Mouse (Mus musculus) midbrain, embryonic 11.5 days (tissue): ENCODE measurements around the gene Rpl9-ps6. TPM values are rescaled to one million over a fixed set of nuclear protein-coding genes. Genes with fewer than 3 reads are reported as not detected.
A peak's percentile ranks its signal among the peaks of the same experiment; 100 is the strongest.
"Not testable (repeated sequence)": the region's sequence is repeated elsewhere in the genome, so short reads cannot be mapped to it uniquely, and the experiment has no call there.

Source experiments
- ATAC-seq: fragments of 200-750 bp; cut with Nextera tagmentation; 2 replicates; pipeline ENCODE4 v1.8.0; 2017; ENCODE audit warnings: moderate TSS enrichment, moderate library complexity; ENCODE audit not compliant: low FRiP score
- DNase-seq: peaks from one replicate; pipeline ENCODE4 v3.0.0; 2015; ENCODE audit warnings: low spot score; ENCODE audit errors: missing footprints
- H3K27ac ChIP-seq: fragments of 300-500 bp; sonication (generic); 2 replicates; pipeline ENCODE4 v1.5.1; 2014; ENCODE audit warnings: low read depth, low read length
- H3K27me3 ChIP-seq: fragments of 300-500 bp; sonication (generic); 2 replicates; pipeline ENCODE4 v1.6.1; 2014; ENCODE audit warnings: mild to moderate bottlenecking, low read length, moderate library complexity, mixed read lengths; ENCODE audit not compliant: control insufficient read depth, insufficient read depth
- H3K36me3 ChIP-seq: fragments of 300-500 bp; sonication (generic); 2 replicates; pipeline ENCODE4 v1.6.1; 2014; ENCODE audit warnings: mild to moderate bottlenecking, low read length, moderate library complexity, mixed read lengths; ENCODE audit not compliant: control insufficient read depth, insufficient read depth
- H3K4me1 ChIP-seq: fragments of 300-500 bp; sonication (generic); 2 replicates; pipeline ENCODE4 v1.6.1; 2014; ENCODE audit warnings: low read length; ENCODE audit not compliant: control insufficient read depth, insufficient read depth
- H3K4me2 ChIP-seq: fragments of 300-500 bp; sonication (generic); 2 replicates; pipeline ENCODE4 v1.6.1; 2014; ENCODE audit warnings: mild to moderate bottlenecking, moderate library complexity
- H3K4me3 ChIP-seq: fragments of 300-500 bp; sonication (generic); 2 replicates; pipeline ENCODE4 v1.5.1; 2014; ENCODE audit warnings: low read depth, low read length
- H3K9ac ChIP-seq: fragments of 300-500 bp; sonication (generic); 2 replicates; pipeline ENCODE4 v1.6.1; 2014; ENCODE audit warnings: low read length
- H3K9me3 ChIP-seq: fragments of 300-500 bp; sonication (generic); 2 replicates; pipeline ENCODE4 v1.6.1; 2016; ENCODE audit warnings: low read length; ENCODE audit not compliant: control insufficient read depth
- WGBS: fragments of 180-500 bp; shearing (Covaris S2); extraction: QIAGEN DNeasy Blood & Tissue Kit; methylation state at CpG from one replicate; pipeline ENCODE4 v1.1.7; 2014; 5-methylcytosine and 5-hydroxymethylcytosine counted together
- polyA plus RNA-seq: library from polyadenylated mRNA; unstranded; fragments of >200 nt; fragmentation: Nextera tagmentation; extraction: Ambion mirVana; gene quantifications from 2 replicates; pipeline ENCODE4 v1.2.1, GENCODE M21; 2014

The Rpl9-ps6 gene
- polyA plus RNA-seq, 1 experiment from 2014 or later: 81.3 TPM

DNA sequence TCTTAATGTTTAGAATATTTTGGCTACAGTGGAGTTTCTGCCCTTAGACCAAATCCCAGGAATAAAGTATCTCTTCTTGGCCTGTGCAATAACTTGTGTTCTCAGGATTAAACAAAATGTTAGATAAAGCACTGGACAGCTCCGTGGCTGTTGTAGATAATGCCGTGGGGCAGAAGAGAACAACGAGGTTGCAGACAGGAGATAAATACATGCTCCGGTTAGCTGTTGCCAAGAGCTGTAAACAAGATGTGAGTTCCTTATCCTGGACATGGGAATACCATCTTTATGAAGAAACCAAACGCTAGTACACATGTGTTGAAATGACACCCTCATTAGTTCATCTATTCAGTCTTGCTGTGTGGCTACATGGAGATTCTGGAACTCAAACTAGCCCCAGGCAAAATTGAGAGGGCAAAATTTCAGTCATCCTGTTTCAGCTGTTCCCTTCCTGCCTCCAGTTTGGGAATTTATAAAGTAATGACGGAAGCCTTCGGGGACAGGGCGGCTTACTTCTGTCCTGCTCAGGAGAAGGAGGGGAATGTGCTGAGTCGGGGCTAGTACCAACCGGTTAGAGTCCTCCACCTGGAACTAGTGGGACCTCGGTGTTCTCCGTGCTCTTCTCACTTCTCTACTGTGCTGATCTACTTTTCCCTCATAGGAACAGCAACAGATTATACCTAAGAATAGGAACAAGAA, 9.8 kb upstream of the Rpl9-ps6 start:
- Histone ChIP-seq H3K36me3 (no peaks in the 10 kb centered on the region), H3K9me3 (no peaks in the 10 kb centered on the region), H3K27ac (no peak overlapping the region), H3K9ac (no peak overlapping the region), H3K4me1 (no peaks in the 10 kb centered on the region), H3K4me3 (no peak overlapping the region), H3K4me2 (no peak overlapping the region), H3K27me3 (no peaks in the 10 kb centered on the region)
- WGBS: 84% methylated on average over 12 of the region's 12 CpGs
- ATAC-seq (no peak), DNase-seq (no peak)

DNA sequence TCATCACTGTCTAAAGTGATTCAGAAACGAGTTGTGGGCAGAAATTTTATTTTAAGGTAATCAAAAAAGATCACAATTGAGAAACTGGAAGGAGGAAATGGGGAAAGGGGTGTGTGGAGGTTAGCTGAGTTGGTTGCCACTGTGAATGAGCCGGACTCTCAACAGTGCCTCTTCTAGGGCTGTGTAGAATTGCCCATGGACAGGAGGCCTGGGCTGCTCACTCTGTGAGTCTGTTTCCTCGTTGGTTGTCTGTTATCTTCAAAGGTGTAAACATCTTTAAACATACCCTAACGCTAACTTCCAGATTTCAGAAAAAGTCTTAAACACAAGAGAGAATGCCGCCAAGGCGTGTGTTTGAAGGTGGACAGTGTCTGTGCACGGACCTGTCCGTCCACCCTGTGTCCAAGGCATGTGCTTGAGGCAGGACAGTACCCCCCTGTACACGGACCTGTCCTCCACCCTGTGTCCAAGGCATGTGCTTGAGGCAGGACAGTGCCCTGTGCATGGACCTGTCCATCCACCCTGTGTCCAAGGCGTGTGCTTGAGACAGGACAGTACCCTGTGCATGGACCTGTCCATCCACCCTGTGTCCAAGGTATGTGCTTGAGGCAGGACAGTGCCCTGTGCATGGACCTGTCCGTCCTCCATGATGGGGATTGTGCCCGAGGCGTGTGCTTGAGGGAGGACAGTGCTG, 4.3 kb upstream of the Rpl9-ps6 start:
- Histone ChIP-seq H3K9ac (no peak overlapping the region), H3K9me3 (no peaks in the 10 kb centered on the region), H3K27ac (no peak overlapping the region), H3K4me3 (no peak overlapping the region), H3K4me1 (no peaks in the 10 kb centered on the region), H3K36me3 (no peaks in the 10 kb centered on the region), H3K4me2 (no peak overlapping the region), H3K27me3 (no peaks in the 10 kb centered on the region)
- peak; percentile 33; the same call in 1 of the 2 replicates for ATAC-seq
- no peak for DNase-seq
- 89% methylated on average over 13 of the region's 13 CpGs for WGBS

DNA sequence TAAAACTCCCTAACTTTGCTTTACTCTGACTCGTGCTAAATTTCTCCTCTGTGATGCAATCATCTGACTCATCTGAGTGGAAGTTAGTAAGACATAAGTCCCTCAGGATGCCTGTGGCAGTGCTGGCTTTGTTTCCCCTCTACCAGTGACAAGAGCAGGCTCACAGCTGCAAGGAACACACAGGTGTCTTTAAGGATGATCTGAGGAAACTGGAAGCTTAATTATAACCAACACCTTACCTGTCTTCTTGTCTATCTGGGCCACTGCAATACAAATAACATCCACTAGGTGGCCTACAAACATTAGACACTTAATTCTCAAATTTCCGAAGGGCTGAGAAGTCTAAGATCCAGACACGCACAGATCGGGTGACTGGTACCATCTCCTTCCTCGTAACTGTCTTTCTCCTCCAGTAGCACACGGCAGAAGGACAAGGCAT, 3.7 kb upstream of the Rpl9-ps6 start:
- Histone ChIP-seq H3K27me3 (no peaks in the 10 kb centered on the region), H3K27ac (no peak overlapping the region), H3K9me3 (no peaks in the 10 kb centered on the region), H3K9ac (no peak overlapping the region), H3K36me3 (no peaks in the 10 kb centered on the region), H3K4me2 (no peak overlapping the region), H3K4me3 (no peak overlapping the region), H3K4me1 (no peaks in the 10 kb centered on the region)
- no peak for ATAC-seq
- 49% methylated on average over 6 of the region's 6 CpGs for WGBS
- peak; percentile 91 for DNase-seq

DNA sequence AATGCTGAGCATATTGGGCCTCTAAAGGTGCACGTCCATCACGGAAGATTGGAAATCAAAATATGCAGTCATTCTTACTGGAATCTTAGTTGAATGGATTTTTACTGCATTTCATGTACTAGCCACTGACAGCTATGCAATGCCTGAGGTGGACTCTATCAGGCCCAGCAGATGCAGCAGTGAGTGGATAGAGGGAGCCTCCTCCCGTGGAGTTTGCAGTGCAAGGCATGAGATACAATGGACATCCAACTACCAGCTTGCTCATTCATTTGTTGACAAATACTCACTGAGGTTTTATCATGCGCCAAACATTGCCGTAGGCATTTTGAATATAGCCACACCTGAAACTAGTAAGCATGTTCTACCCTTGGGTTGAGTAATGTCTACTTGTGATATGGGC, 947 bp upstream of the Rpl9-ps6 start:
- DNase-seq (no peak), ATAC-seq (no peak)
- H3K4me2 ChIP-seq: no peak overlapping the region
- H3K36me3 ChIP-seq: no peaks in the 10 kb centered on the region
- 91% methylated on average over 5 of the region's 5 CpGs for WGBS
- no peaks in the 10 kb centered on the region for H3K9me3 ChIP-seq
- H3K9ac ChIP-seq: no peak overlapping the region
- H3K27me3 ChIP-seq: no peaks in the 10 kb centered on the region
- no peaks in the 10 kb centered on the region for H3K4me1 ChIP-seq
- no peak overlapping the region for H3K4me3 ChIP-seq
- H3K27ac ChIP-seq: no peak overlapping the region

DNA sequence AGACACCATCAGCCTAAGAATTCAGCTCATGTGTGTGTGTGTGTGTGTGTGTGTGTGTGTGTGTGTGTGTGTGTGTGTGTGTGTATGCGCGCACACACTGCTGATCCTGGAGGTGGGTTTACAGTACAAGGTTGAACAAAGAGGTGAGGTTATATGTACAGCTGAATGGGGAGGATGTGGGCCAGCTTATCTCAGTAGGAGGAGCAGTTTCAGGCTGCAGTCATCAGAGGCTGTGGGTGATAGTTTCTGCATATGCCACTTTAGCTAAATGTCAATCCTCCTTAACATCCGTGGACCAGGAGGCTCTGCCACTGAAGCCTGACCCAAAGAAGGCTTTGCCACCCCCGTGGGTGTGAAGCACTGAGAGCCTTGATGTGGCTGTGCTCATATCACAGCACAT, 1.1 kb downstream of the Rpl9-ps6 start:
- 75% methylated on average over 4 of the region's 4 CpGs for WGBS

DNA sequence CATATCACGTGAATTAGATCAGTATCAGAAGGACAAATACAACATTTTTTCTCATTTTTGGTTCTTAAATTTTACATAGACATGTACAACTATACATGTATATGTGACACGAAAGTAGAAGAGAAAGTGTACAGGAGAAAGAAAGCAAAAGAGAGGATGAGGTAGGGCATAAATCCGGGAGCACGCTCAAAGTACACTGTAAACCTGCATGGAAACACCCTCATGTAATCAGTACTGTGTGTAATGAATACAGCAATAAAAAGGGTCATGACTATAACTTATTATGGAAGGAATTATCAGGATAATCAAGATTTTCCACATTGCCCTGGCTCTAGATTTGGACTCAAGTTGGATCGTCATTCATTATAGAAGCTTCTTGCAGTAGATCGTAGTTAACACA, 3.3 kb downstream of the Rpl9-ps6 start:
- Histone ChIP-seq H3K9ac (no peak overlapping the region), H3K27ac (no peak overlapping the region), H3K27me3 (no peaks in the 10 kb centered on the region), H3K4me2 (no peak overlapping the region), H3K4me1 (no peaks in the 10 kb centered on the region), H3K36me3 (no peaks in the 10 kb centered on the region), H3K9me3 (no peaks in the 10 kb centered on the region; the same call in 1 of the 2 replicates), H3K4me3 (no peak overlapping the region)
- ATAC-seq (no peak), DNase-seq (no peak)
- WGBS: 89% methylated on average over 6 of the region's 6 CpGs

More for the DNA sequence above, 1.1 kb downstream of the Rpl9-ps6 start:
- Histone ChIP-seq H3K36me3 (no peaks in the 10 kb centered on the region), H3K27me3 (no peaks in the 10 kb centered on the region), H3K4me2 (no peak overlapping the region), H3K9me3 (no peaks in the 10 kb centered on the region), H3K27ac (no peak overlapping the region), H3K9ac (no peak overlapping the region), H3K4me3 (no peak overlapping the region), H3K4me1 (no peaks in the 10 kb centered on the region)
- no peak for ATAC-seq
- no peak for DNase-seq

DNA sequence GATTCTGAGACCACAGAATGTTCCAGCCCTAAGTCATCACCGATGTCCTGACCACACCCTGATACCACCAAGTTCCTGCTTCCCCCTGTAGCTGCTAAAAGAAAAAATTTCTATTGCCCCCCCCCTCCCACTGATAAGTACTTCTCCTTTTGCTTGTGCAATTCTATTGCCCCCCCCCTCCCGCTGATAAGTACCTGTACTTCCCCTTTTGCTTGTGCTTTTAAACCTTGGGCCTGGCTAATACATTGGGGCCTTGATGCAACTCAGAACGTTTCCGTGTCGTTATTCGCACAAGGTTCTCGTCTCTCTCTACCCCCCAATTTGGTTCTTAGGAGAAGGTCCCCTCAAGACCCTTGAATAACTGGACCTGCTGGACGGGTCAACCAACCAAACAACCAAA, 8.7 kb downstream of the Rpl9-ps6 start:
- H3K27me3 ChIP-seq, H3K9me3 ChIP-seq, ATAC-seq, H3K4me2 ChIP-seq, DNase-seq, H3K36me3 ChIP-seq, H3K27ac ChIP-seq, H3K4me1 ChIP-seq, H3K4me3 ChIP-seq, H3K9ac ChIP-seq: not testable (repeated sequence)
- WGBS: 88% methylated on average over 8 of the region's 8 CpGs

DNA sequence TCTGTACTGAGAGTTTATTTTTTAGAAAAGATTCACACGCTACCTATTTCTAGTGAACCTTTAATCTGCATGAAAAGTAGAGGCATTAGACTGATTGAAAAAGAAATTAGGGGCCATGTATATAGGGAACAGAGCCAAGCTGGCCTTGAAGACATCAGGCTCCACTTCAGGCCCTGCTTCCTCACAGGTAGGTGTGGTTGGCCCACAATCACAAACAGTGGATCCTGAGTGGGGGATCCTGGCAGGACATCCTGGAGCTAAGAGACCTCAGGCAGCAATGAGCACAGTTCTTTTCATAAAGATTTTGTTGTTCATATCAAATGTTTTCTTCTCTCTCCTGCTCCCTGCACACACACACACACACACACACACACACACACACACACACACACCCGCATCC, 9.6 kb downstream of the Rpl9-ps6 start:
- no peak for DNase-seq
- WGBS: 85% methylated on average over 2 of the region's 2 CpGs
- H3K36me3 ChIP-seq: no peaks in the 10 kb centered on the region

DNA sequence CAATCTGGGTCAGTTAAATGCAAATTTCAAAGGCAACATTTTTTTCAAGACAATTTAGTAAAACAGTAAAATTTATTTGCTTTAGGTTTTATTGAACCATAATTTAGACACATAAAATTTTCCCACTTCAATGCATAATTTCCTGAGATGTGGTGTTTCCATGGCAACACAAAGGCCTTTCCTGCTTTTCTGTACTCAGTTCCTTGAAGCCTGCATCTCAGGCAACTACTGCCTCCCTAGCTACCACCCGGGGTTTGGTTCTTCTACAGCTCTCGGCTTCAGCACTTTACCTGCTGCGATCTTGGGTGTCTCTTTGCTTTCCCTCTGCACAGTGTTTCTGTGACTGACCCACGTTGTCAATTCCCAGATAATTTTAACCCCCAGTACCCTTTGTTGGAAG, 14.1 kb downstream of the Rpl9-ps6 start:
- H3K4me1 ChIP-seq: no peaks in the 10 kb centered on the region
- no peaks in the 10 kb centered on the region for H3K27me3 ChIP-seq
- ATAC-seq (no peak), DNase-seq (no peak)
- no peaks in the 10 kb centered on the region for H3K9me3 ChIP-seq
- H3K4me3 ChIP-seq: no peak overlapping the region
- H3K27ac ChIP-seq: no peak overlapping the region
- H3K4me2 ChIP-seq: no peak overlapping the region
- 78% methylated on average over 4 of the region's 4 CpGs for WGBS
- H3K9ac ChIP-seq: no peak overlapping the region
- H3K36me3 ChIP-seq: no peaks in the 10 kb centered on the region

More for the DNA sequence above, 9.6 kb downstream of the Rpl9-ps6 start:
- Histone ChIP-seq H3K4me2 (no peak overlapping the region), H3K27me3 (no peaks in the 10 kb centered on the region), H3K27ac (no peak overlapping the region), H3K9me3 (no peaks in the 10 kb centered on the region; the same call in 1 of the 2 replicates), H3K4me1 (no peaks in the 10 kb centered on the region), H3K4me3 (no peak overlapping the region), H3K9ac (no peak overlapping the region)
- no peak for ATAC-seq
